Mouse (Mus musculus) midbrain, embryonic 16.5 days (tissue): ENCODE results near the gene Sirt3. TPM values are rescaled to one million over a fixed set of nuclear protein-coding genes. Genes with fewer than 3 reads are reported as not detected.

ENCODE experiments used
- ATAC-seq: fragments of 200-750 bp; cut with Nextera tagmentation; 2 replicates; pipeline ENCODE4 v1.8.0; 2017; ENCODE audit warnings: moderate TSS enrichment
- H3K27ac ChIP-seq: fragments of 300-500 bp; sonication (generic); 2 replicates; pipeline ENCODE4 v1.5.1; 2014; ENCODE audit warnings: mild to moderate bottlenecking, low read length, mixed read lengths
- H3K27me3 ChIP-seq: fragments of 300-500 bp; sonication (generic); 2 replicates; pipeline ENCODE4 v1.6.1; 2014; ENCODE audit warnings: low read depth, low read length, mixed read lengths; ENCODE audit not compliant: control insufficient read depth, insufficient read depth
- H3K36me3 ChIP-seq: fragments of 300-500 bp; sonication (generic); 2 replicates; pipeline ENCODE4 v1.6.1; 2014; ENCODE audit warnings: mild to moderate bottlenecking, low read length, moderate library complexity, mixed read lengths; ENCODE audit not compliant: control insufficient read depth, insufficient read depth
- H3K4me1 ChIP-seq: fragments of 300-500 bp; sonication (generic); 2 replicates; pipeline ENCODE4 v1.6.1; 2014; ENCODE audit warnings: mild to moderate bottlenecking, low read length, mixed read lengths; ENCODE audit not compliant: control insufficient read depth, insufficient read depth
- H3K4me2 ChIP-seq: fragments of 300-500 bp; sonication (generic); 2 replicates; pipeline ENCODE4 v1.6.1; 2014; ENCODE audit warnings: mild to moderate bottlenecking, low read length, mixed read lengths
- H3K4me3 ChIP-seq: fragments of 300-500 bp; sonication (generic); 2 replicates; pipeline ENCODE4 v1.5.1; 2014; ENCODE audit warnings: low read depth, mild to moderate bottlenecking, low read length, moderate library complexity, mixed read lengths
- H3K9ac ChIP-seq: fragments of 300-500 bp; sonication (generic); 2 replicates; pipeline ENCODE4 v1.6.1; 2014; ENCODE audit warnings: low read depth, low read length, mixed read lengths
- H3K9me3 ChIP-seq: fragments of 300-500 bp; sonication (generic); replicated peaks from 2 replicates; pipeline ENCODE4 v1.6.1; 2014; ENCODE audit warnings: mild to moderate bottlenecking, low read length, mixed read lengths; ENCODE audit not compliant: control insufficient read depth, poor library complexity, severe bottlenecking
- WGBS: fragments of 180-500 bp; shearing (Covaris S2); extraction: QIAGEN DNeasy Blood & Tissue Kit; methylation state at CpG from one replicate; pipeline ENCODE4 v1.1.7; 2014; 5-methylcytosine and 5-hydroxymethylcytosine counted together
- polyA plus RNA-seq: library from polyadenylated mRNA; unstranded; fragments of >200 nt; fragmentation: Nextera tagmentation; extraction: Ambion mirVana; gene quantifications from 2 replicates; pipeline ENCODE4 v1.2.1, GENCODE M21; 2015

The Sirt3 gene
- polyA plus RNA-seq, 1 experiment from 2014 or later, result 58.2 TPM

- H3K27me3 ChIP-seq, result peaks cover 3% of the 10 kb centered on the region; the same call in 1 of the 2 replicates
- no peak overlapping the region for H3K27ac ChIP-seq
- H3K4me1 ChIP-seq, result no peaks in the 10 kb centered on the region
- no peak overlapping the region for H3K4me2 ChIP-seq
- H3K9ac ChIP-seq, result no peak overlapping the region
- WGBS, result 87% methylated on average over 10 of the region's 10 CpGs
- no peak overlapping the region for H3K4me3 ChIP-seq
- peaks cover 3% of the 10 kb centered on the region for H3K36me3 ChIP-seq
- ATAC-seq, result no peak
- H3K9me3 ChIP-seq, result no peaks in the 10 kb centered on the region
Measured at GRCm38 (mm10) chr7:140846676-140847075, 35.4 kb downstream of the Sirt3 start.

- no peak overlapping the region for H3K4me3 ChIP-seq
- no peaks in the 10 kb centered on the region for H3K9me3 ChIP-seq
- H3K27ac ChIP-seq, result no peak overlapping the region
- ATAC-seq, result no peak
- no peaks in the 10 kb centered on the region for H3K36me3 ChIP-seq
- no peaks in the 10 kb centered on the region for H3K4me1 ChIP-seq
- no peak overlapping the region for H3K4me2 ChIP-seq
- WGBS, result 70% methylated on average over 4 of the region's 4 CpGs
- peaks cover 6% of the 10 kb centered on the region for H3K27me3 ChIP-seq
- H3K9ac ChIP-seq, result no peak overlapping the region
Measured at GRCm38 (mm10) chr7:140845683-140846082, 36.4 kb downstream of the Sirt3 start.

- peaks cover 7% of the 10 kb centered on the region for H3K27me3 ChIP-seq
- no peak within 1 kb of the TSS for H3K9ac ChIP-seq
- peak; percentile 71 for ATAC-seq
- no peaks in the 10 kb centered on the region for H3K36me3 ChIP-seq
- H3K4me1 ChIP-seq, result no peaks in the 10 kb centered on the region
- no peaks in the 10 kb centered on the region for H3K9me3 ChIP-seq
- H3K4me3 ChIP-seq, result no peak within 1 kb of the TSS
- H3K4me2 ChIP-seq, result peak within 1 kb of the TSS; percentile 28; the same call in 1 of the 2 replicates
- no peak within 1 kb of the TSS for H3K27ac ChIP-seq
- 30% methylated on average over 14 of the region's 14 CpGs for WGBS
Measured at GRCm38 (mm10) chr7:140844905-140845665, 37.0 kb downstream of the Sirt3 start, which contains the start of gene Scgb1c1. TSS of gene Scgb1c1 (plus strand) at chr7:140845547.

- H3K27me3 ChIP-seq, result peaks cover 7% of the 10 kb centered on the region
- no peak overlapping the region for H3K4me2 ChIP-seq
- H3K9ac ChIP-seq, result no peak overlapping the region
- no peaks in the 10 kb centered on the region for H3K4me1 ChIP-seq
- no peaks in the 10 kb centered on the region for H3K36me3 ChIP-seq
- H3K9me3 ChIP-seq, result no peaks in the 10 kb centered on the region
- 78% methylated on average over 7 of the region's 7 CpGs for WGBS
- H3K27ac ChIP-seq, result no peak overlapping the region
- no peak overlapping the region for H3K4me3 ChIP-seq
- no peak for ATAC-seq
Measured at GRCm38 (mm10) chr7:140843806-140844205, 38.3 kb downstream of the Sirt3 start.

GRCm38 (mm10) chr7:140840750-140841735 is 41.1 kb downstream of the Sirt3 start:
- Histone ChIP-seq H3K4me1 (no peaks in the 10 kb centered on the region), H3K9me3 (no peaks in the 10 kb centered on the region), H3K9ac (no peak overlapping the region), H3K4me2 (no peak overlapping the region), H3K4me3 (no peak overlapping the region), H3K36me3 (no peaks in the 10 kb centered on the region), H3K27me3 (peaks cover 4% of the 10 kb centered on the region), H3K27ac (no peak overlapping the region)
- no peak for ATAC-seq
- 43% methylated on average over 19 of the region's 19 CpGs for whole genome bisulfite sequencing

- no peaks in the 10 kb centered on the region for H3K36me3 ChIP-seq
- H3K27me3 ChIP-seq, result peaks cover 4% of the 10 kb centered on the region
- no peak overlapping the region for H3K4me2 ChIP-seq
- H3K27ac ChIP-seq, result no peak overlapping the region
- H3K4me1 ChIP-seq, result no peaks in the 10 kb centered on the region
- H3K9me3 ChIP-seq, result no peaks in the 10 kb centered on the region
- no peak overlapping the region for H3K4me3 ChIP-seq
- WGBS, result 63% methylated on average over 5 of the region's 5 CpGs
- no peak for ATAC-seq
- no peak overlapping the region for H3K9ac ChIP-seq
Measured at GRCm38 (mm10) chr7:140839556-140839955, 42.6 kb downstream of the Sirt3 start.

GRCm38 (mm10) chr7:140836243-140837115 is 45.6 kb downstream of the Sirt3 start:
- 83% methylated on average over 9 of the region's 9 CpGs for WGBS
- no peaks in the 10 kb centered on the region for H3K9me3 ChIP-seq
- H3K4me3 ChIP-seq, result no peak overlapping the region
- H3K4me1 ChIP-seq, result no peaks in the 10 kb centered on the region
- H3K27me3 ChIP-seq, result peaks cover 4% of the 10 kb centered on the region
- no peak overlapping the region for H3K9ac ChIP-seq
- H3K4me2 ChIP-seq, result no peak overlapping the region
- no peaks in the 10 kb centered on the region for H3K36me3 ChIP-seq
- no peak overlapping the region for H3K27ac ChIP-seq
- ATAC-seq, result no peak

GRCm38 (mm10) chr7:140835758-140836087 is 46.4 kb downstream of the Sirt3 start:
- no peak overlapping the region for H3K4me2 ChIP-seq
- H3K9me3 ChIP-seq, result no peaks in the 10 kb centered on the region
- 89% methylated on average over 2 of the region's 2 CpGs for WGBS
- no peak overlapping the region for H3K27ac ChIP-seq
- H3K4me3 ChIP-seq, result no peak overlapping the region
- H3K4me1 ChIP-seq, result no peaks in the 10 kb centered on the region
- H3K9ac ChIP-seq, result no peak overlapping the region
- no peaks in the 10 kb centered on the region for H3K36me3 ChIP-seq
- ATAC-seq, result no peak
- H3K27me3 ChIP-seq, result peaks cover 1% of the 10 kb centered on the region; the same call in 1 of the 2 replicates
